Mouse (Mus musculus) lung, embryonic 15.5 days (tissue): ENCODE data around the gene Gid8. TPM values are rescaled to one million over a fixed set of nuclear protein-coding genes. Genes with fewer than 3 reads are reported as not detected.
A peak's percentile ranks its signal among the peaks of the same experiment; 100 is the strongest.
"Not testable (repeated sequence)": the region's sequence is repeated elsewhere in the genome, so short reads cannot be mapped to it uniquely, and the experiment has no call there.

Experiments
- ATAC-seq: fragments of 200-750 bp; cut with Nextera tagmentation; 2 replicates; pipeline ENCODE4 v1.8.0; 2017; ENCODE audit warnings: moderate number of reproducible peaks, borderline replicate concordance; ENCODE audit not compliant: low FRiP score, low TSS enrichment; ENCODE audit errors: extremely low read depth
- H3K27ac ChIP-seq: fragments of 300-500 bp; sonication (generic); 2 replicates; pipeline ENCODE4 v1.5.1; 2015; ENCODE audit warnings: moderate library complexity, mild to moderate bottlenecking, inconsistent platforms
- H3K27me3 ChIP-seq: fragments of 300-500 bp; sonication (generic); 2 replicates; pipeline ENCODE4 v1.6.1; 2015; ENCODE audit warnings: inconsistent platforms
- H3K36me3 ChIP-seq: fragments of 300-500 bp; sonication (generic); 2 replicates; pipeline ENCODE4 v1.6.1; 2015; ENCODE audit warnings: inconsistent platforms
- H3K4me1 ChIP-seq: fragments of 300-500 bp; sonication (generic); 2 replicates; pipeline ENCODE4 v1.6.1; 2015; ENCODE audit warnings: inconsistent platforms
- H3K4me2 ChIP-seq: fragments of 300-500 bp; sonication (generic); 2 replicates; pipeline ENCODE4 v1.6.1; 2015; ENCODE audit warnings: inconsistent platforms, mild to moderate bottlenecking, moderate library complexity
- H3K4me3 ChIP-seq: fragments of 300-500 bp; sonication (generic); 2 replicates; pipeline ENCODE4 v1.5.1; 2015; ENCODE audit warnings: mild to moderate bottlenecking, inconsistent platforms
- H3K9ac ChIP-seq: fragments of 300-500 bp; sonication (generic); 2 replicates; pipeline ENCODE4 v1.6.1; 2015; ENCODE audit warnings: inconsistent platforms
- H3K9me3 ChIP-seq: fragments of 300-500 bp; sonication (generic); 2 replicates; pipeline ENCODE4 v1.6.1; 2016; ENCODE audit warnings: inconsistent platforms
- WGBS: fragments of 180-500 bp; shearing (Covaris S2); methylation state at CpG from one replicate; pipeline ENCODE4 v1.1.7; 2015; 5-methylcytosine and 5-hydroxymethylcytosine counted together
- polyA plus RNA-seq: library from polyadenylated mRNA; unstranded; fragments of >200 nt; fragmentation: Nextera tagmentation; extraction: Ambion mirVana; gene quantifications from 2 replicates; pipeline ENCODE4 v1.2.1, GENCODE M21; 2015

Gid8 gene
- polyA plus RNA-seq, 1 experiment from 2014 or later: 56.0 TPM

DNA sequence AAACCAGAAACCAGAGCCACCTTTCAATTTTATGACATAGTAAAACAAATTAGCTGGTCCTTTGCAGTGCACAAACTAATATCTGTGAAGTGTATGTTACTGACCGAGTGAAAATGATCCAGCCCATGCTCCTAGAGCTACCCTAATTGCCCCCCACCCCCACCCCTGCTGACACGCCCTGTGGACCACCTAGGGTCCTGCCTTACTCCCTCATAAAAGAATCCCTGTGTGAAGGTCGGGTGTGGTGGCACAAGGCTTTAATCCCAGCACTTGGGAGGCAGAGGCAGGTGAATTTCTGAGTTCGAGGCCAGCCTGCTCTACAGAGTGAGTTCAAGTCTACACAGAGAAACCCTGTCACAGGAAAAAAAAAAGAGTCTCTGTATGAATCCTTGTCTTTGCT is 1.6 kb downstream of the Gid8 start:
- Histone ChIP-seq H3K36me3 (peaks cover 16% of the 10 kb centered on the region), H3K27me3 (no peaks in the 10 kb centered on the region), H3K9ac (peak overlapping the region; percentile 100; the same call in 1 of the 2 replicates), H3K9me3 (no peaks in the 10 kb centered on the region), H3K27ac (no peak overlapping the region), H3K4me2 (peak overlapping the region; percentile 54), H3K4me1 (peaks cover 22% of the 10 kb centered on the region), H3K4me3 (peak overlapping the region; percentile 100)
- WGBS: 66% methylated on average over 4 of the region's 4 CpGs
- no peak for ATAC-seq

GRCm38 (mm10) chr2:180712037-180712689 is 2.2 kb downstream of the Gid8 start:
- Histone ChIP-seq H3K9me3 (no peaks in the 10 kb centered on the region), H3K9ac (no peak overlapping the region), H3K27me3 (no peaks in the 10 kb centered on the region), H3K4me1 (peaks cover 22% of the 10 kb centered on the region), H3K36me3 (peaks cover 22% of the 10 kb centered on the region), H3K27ac (no peak overlapping the region), H3K4me2 (no peak overlapping the region), H3K4me3 (no peak overlapping the region)
- WGBS: 89% methylated on average over 5 of the region's 5 CpGs
- no peak for ATAC-seq

- H3K27me3 ChIP-seq, H3K9ac ChIP-seq, H3K27ac ChIP-seq, ATAC-seq, H3K4me3 ChIP-seq, H3K4me2 ChIP-seq, H3K9me3 ChIP-seq: not testable (repeated sequence)
- peaks cover 54% of the 10 kb centered on the region for H3K36me3 ChIP-seq
- peaks cover 16% of the 10 kb centered on the region for H3K4me1 ChIP-seq
- 83% methylated on average over 5 of the region's 5 CpGs for WGBS
Observed at GRCm38 (mm10) chr2:180722748-180723147, 12.8 kb downstream of the Gid8 start.

DNA sequence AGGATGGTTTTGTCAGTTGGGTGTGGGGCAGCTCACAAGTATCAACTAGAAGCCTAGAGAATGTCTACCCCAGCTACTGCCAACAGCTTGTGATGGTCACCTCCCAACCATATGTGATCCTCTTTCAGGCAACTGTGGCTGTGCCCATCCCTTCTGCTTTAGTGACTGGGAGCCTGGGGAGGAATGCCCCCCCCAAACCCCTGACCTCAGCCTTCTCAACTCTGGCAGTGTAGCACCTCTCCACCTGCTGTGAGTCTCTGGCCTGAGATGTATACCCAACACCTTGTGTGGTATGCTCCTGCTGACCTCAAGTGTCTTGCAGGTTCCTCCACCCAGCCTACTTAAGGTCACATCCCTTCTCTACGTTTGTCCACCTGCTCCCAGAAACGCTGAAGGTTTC is 13.9 kb downstream of the Gid8 start:
- Histone ChIP-seq H3K36me3 (peaks cover 44% of the 10 kb centered on the region), H3K9ac (no peak overlapping the region), H3K4me2 (no peak overlapping the region), H3K27me3 (no peaks in the 10 kb centered on the region), H3K9me3 (no peaks in the 10 kb centered on the region), H3K27ac (no peak overlapping the region), H3K4me3 (no peak overlapping the region), H3K4me1 (peaks cover 16% of the 10 kb centered on the region)
- no peak for ATAC-seq
- WGBS: 50% methylated on average over 2 of the region's 2 CpGs

- Histone ChIP-seq H3K27me3 (no peaks in the 10 kb centered on the region), H3K36me3 (peaks cover 35% of the 10 kb centered on the region), H3K4me2 (peak within 1 kb of the TSS; percentile 52), H3K4me1 (peaks cover 16% of the 10 kb centered on the region), H3K4me3 (peak within 1 kb of the TSS; percentile 17), H3K9me3 (no peaks in the 10 kb centered on the region), H3K9ac (peak within 1 kb of the TSS; percentile 16; the same call in 1 of the 2 replicates), H3K27ac (no peak within 1 kb of the TSS; the same call in 1 of the 2 replicates)
- WGBS: 5% methylated on average over 18 of the region's 18 CpGs
- ATAC-seq: peak; percentile 44; the same call in 1 of the 2 replicates
Observed at GRCm38 (mm10) chr2:180724585-180725413, 14.9 kb downstream of the Gid8 start, which contains the start of gene Slc17a9. TSS of gene Slc17a9 (plus strand) at chr2:180725263.

DNA sequence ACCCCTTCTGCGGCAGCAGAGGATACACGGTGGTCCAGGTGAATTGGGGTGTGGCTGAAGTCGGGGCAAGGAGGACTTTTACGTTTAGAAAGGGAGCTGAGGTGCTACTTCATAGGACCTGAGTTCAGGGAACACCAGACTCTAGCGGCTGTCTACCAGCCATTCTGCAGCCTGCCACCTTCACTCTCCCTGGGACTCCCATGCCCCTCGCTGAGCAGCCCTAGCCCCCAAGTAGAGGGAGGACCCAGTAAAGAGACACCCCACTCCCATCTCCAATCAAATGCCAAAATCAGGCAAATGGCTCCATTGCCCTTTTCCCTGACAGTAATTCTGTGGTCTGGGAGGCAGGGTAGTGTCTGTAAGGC is 15.5 kb downstream of the Gid8 start:
- H3K36me3 ChIP-seq: peaks cover 30% of the 10 kb centered on the region
- peak overlapping the region; percentile 16; the same call in 1 of the 2 replicates for H3K9ac ChIP-seq
- ATAC-seq: 0 out of 2 replicates have a peak, but pooled peaks have one; percentile 3
- no peak overlapping the region; the same call in 1 of the 2 replicates for H3K27ac ChIP-seq
- no peaks in the 10 kb centered on the region for H3K27me3 ChIP-seq
- peak overlapping the region; percentile 17 for H3K4me3 ChIP-seq
- WGBS: 5% methylated on average over 6 of the region's 6 CpGs
- H3K4me2 ChIP-seq: peak overlapping the region; percentile 52
- no peaks in the 10 kb centered on the region for H3K9me3 ChIP-seq
- peaks cover 16% of the 10 kb centered on the region for H3K4me1 ChIP-seq

- ATAC-seq: peak; percentile 15; the same call in 1 of the 2 replicates
- H3K4me3 ChIP-seq: 0 out of 2 replicates have a peak overlapping the region, but pooled peaks have one; percentile 17
- 12% methylated on average over 8 of the region's 8 CpGs for WGBS
Observed at GRCm38 (mm10) chr2:180725856-180726629, 16.1 kb downstream of the Gid8 start.

GRCm38 (mm10) chr2:180726658-180727442 is 16.9 kb downstream of the Gid8 start:
- Histone ChIP-seq H3K9ac (no peak overlapping the region), H3K4me1 (peaks cover 16% of the 10 kb centered on the region), H3K36me3 (peaks cover 16% of the 10 kb centered on the region), H3K27me3 (no peaks in the 10 kb centered on the region), H3K4me2 (no peak overlapping the region), H3K27ac (no peak overlapping the region), H3K9me3 (no peaks in the 10 kb centered on the region), H3K4me3 (no peak overlapping the region)
- no peak for ATAC-seq
- 55% methylated on average over 6 of the region's 6 CpGs for WGBS

More at GRCm38 (mm10) chr2:180725856-180726629, 16.1 kb downstream of the Gid8 start:
- no peak overlapping the region for H3K9ac ChIP-seq
- H3K9me3 ChIP-seq: no peaks in the 10 kb centered on the region
- peak overlapping the region; percentile 52 for H3K4me2 ChIP-seq
- H3K36me3 ChIP-seq: peaks cover 24% of the 10 kb centered on the region
- no peak overlapping the region; the same call in 1 of the 2 replicates for H3K27ac ChIP-seq
- no peaks in the 10 kb centered on the region for H3K27me3 ChIP-seq
- peaks cover 16% of the 10 kb centered on the region for H3K4me1 ChIP-seq

DNA sequence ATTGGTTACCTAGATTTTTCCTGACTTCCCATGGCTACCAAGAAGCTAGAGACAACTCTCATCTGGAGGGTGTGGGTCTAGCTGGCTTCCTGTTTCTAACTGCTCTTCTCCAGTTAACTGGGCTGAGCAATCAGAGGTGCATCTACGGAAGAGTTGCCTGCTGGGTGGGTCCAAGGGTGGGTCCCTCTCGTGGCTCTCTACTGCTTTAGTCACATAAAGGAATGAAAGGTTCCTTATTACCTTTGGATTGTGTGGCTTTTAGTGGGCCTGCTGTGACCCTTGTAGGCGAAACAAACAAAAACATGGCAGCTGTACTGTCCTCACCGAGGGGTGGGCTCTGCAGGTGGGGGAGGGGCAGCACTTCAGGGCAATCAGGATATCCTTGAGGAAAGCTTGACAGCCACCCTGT is 17.7 kb downstream of the Gid8 start:
- Histone ChIP-seq H3K4me2 (no peak overlapping the region), H3K4me3 (no peak overlapping the region), H3K9ac (no peak overlapping the region), H3K27ac (no peak overlapping the region), H3K9me3 (no peaks in the 10 kb centered on the region), H3K27me3 (no peaks in the 10 kb centered on the region), H3K36me3 (peaks cover 10% of the 10 kb centered on the region; the same call in 1 of the 2 replicates), H3K4me1 (peaks cover 16% of the 10 kb centered on the region)
- no peak for ATAC-seq
- WGBS: 53% methylated on average over 4 of the region's 4 CpGs

GRCm38 (mm10) chr2:180731036-180731435 is 21.1 kb downstream of the Gid8 start:
- no peak for ATAC-seq
- Histone ChIP-seq H3K4me2 (no peak overlapping the region), H3K27ac (peak overlapping the region; percentile 11; the same call in 1 of the 2 replicates), H3K27me3 (no peaks in the 10 kb centered on the region), H3K36me3 (no peaks in the 10 kb centered on the region), H3K4me3 (no peak overlapping the region), H3K4me1 (0 out of 2 replicates have a peak, but pooled peaks cover 3% of the 10 kb centered on the region), H3K9me3 (no peaks in the 10 kb centered on the region), H3K9ac (no peak overlapping the region)
- WGBS: 44% methylated on average over 3 of the region's 3 CpGs

DNA sequence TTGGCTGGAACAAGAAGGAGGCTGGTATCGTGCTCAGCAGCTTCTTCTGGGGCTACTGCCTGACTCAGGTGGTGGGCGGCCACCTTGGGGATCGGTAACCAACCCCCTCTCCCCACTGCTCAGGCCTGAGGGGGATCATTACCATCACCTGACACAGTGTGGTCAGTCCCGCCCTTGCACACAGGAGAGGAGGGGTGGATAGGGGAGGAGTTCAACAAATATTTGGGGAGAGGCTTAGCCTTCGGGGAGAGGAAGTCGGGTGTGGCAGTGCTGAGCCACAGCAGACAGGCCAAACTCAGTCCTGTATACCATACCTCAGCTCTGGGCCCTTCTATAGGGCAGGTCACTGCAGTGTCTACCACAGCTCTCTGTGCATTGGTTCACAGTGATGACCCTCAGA is 22.1 kb downstream of the Gid8 start:
- no peaks in the 10 kb centered on the region for H3K27me3 ChIP-seq
- 48% methylated on average over 6 of the region's 6 CpGs for WGBS
- peak overlapping the region; percentile 11; the same call in 1 of the 2 replicates for H3K27ac ChIP-seq
- ATAC-seq: no peak
- no peak overlapping the region for H3K9ac ChIP-seq
- 0 out of 2 replicates have a peak, but pooled peaks cover under 1% of the 10 kb centered on the region for H3K4me1 ChIP-seq
- no peaks in the 10 kb centered on the region for H3K9me3 ChIP-seq
- H3K4me3 ChIP-seq: no peak overlapping the region
- no peak overlapping the region for H3K4me2 ChIP-seq
- H3K36me3 ChIP-seq: no peaks in the 10 kb centered on the region
